Mouse (Mus musculus): ENCODE measurements around the gene Acrbp. TPM values are rescaled to one million over a fixed set of nuclear protein-coding genes. Genes with fewer than 3 reads are reported as not detected.

Acrbp gene
- polyA plus RNA-seq, 1 experiment, result 0.91 TPM

- Histone ChIP-seq H3K79me2 (ENCODE audit: control insufficient read depth, insufficient read depth) (peaks cover 76% of the 10 kb centered on the region), H3K36me3 (ENCODE audit: control insufficient read depth, insufficient read depth) (peaks cover 74% of the 10 kb centered on the region), H3K79me3 (ENCODE audit: low read depth) (peaks cover 50% of the 10 kb centered on the region), H3K27me3 (ENCODE audit: control insufficient read depth, insufficient read depth, insufficient read length) (no peaks in the 10 kb centered on the region), H3K4me3 (ENCODE audit: insufficient read depth, poor library complexity, severe bottlenecking) (no peak overlapping the region), H3ac (ENCODE audit: control insufficient read depth, insufficient read length, low read depth) (no peak overlapping the region)
- TF ChIP-seq CEBPB (IDR thresholded peaks at IDR 0.05; ENCODE audit: low read depth) (no peak), MAX (IDR thresholded peaks at IDR 0.05) (no peak), MYOG (IDR thresholded peaks at IDR 0.05; ENCODE audit: control insufficient read depth, extremely low read depth, insufficient read length) (no peak), MYOD1 (IDR thresholded peaks at IDR 0.05; ENCODE audit: control insufficient read depth, insufficient read length, low read depth) (no peak), FOSL1 (IDR thresholded peaks at IDR 0.05; ENCODE audit: insufficient read depth, low read length, poor library complexity, severe bottlenecking) (no peak), USF1 (IDR thresholded peaks at IDR 0.05; ENCODE audit: low read depth) (no peak), CTCF (IDR thresholded peaks at IDR 0.05; ENCODE audit: control insufficient read depth, insufficient read depth, insufficient read length) (no peak)
Observed at GRCm38 (mm10) chr6:125101444-125101843, 52.0 kb downstream of the Acrbp start.

GRCm38 (mm10) chr6:125104223-125104622 lies 54.7 kb downstream of the Acrbp start:
- H3K27me3 ChIP-seq (ENCODE audit: control insufficient read depth, insufficient read depth, insufficient read length), result no peaks in the 10 kb centered on the region
- H3K4me3 ChIP-seq (ENCODE audit: insufficient read depth, poor library complexity, severe bottlenecking), result no peak overlapping the region
- peaks cover 48% of the 10 kb centered on the region for H3K79me2 ChIP-seq (ENCODE audit: control insufficient read depth, insufficient read depth)
- TF ChIP-seq MAX (IDR thresholded peaks at IDR 0.05), result no peak
- no peak for TF ChIP-seq CTCF (IDR thresholded peaks at IDR 0.05; ENCODE audit: control insufficient read depth, insufficient read depth, insufficient read length)
- TF ChIP-seq FOSL1 (IDR thresholded peaks at IDR 0.05; ENCODE audit: insufficient read depth, low read length, poor library complexity, severe bottlenecking), result no peak
- TF ChIP-seq MYOG (IDR thresholded peaks at IDR 0.05; ENCODE audit: control insufficient read depth, extremely low read depth, insufficient read length), result no peak
- TF ChIP-seq CEBPB (IDR thresholded peaks at IDR 0.05; ENCODE audit: low read depth), result no peak
- no peak for TF ChIP-seq MYOD1 (IDR thresholded peaks at IDR 0.05; ENCODE audit: control insufficient read depth, insufficient read length, low read depth)
- peaks cover 30% of the 10 kb centered on the region for H3K79me3 ChIP-seq (ENCODE audit: low read depth)
- H3ac ChIP-seq (ENCODE audit: control insufficient read depth, insufficient read length, low read depth), result no peak overlapping the region
- H3K36me3 ChIP-seq (ENCODE audit: control insufficient read depth, insufficient read depth), result peaks cover 93% of the 10 kb centered on the region

- no peak for TF ChIP-seq CEBPB (IDR thresholded peaks at IDR 0.05; ENCODE audit: low read depth)
- no peak for TF ChIP-seq USF1 (IDR thresholded peaks at IDR 0.05; ENCODE audit: low read depth)
- no peak for TF ChIP-seq MYOD1 (IDR thresholded peaks at IDR 0.05; ENCODE audit: control insufficient read depth, insufficient read length, low read depth)
- no peak for TF ChIP-seq MAX (IDR thresholded peaks at IDR 0.05)
- no peak for TF ChIP-seq CTCF (IDR thresholded peaks at IDR 0.05; ENCODE audit: control insufficient read depth, insufficient read depth, insufficient read length)
- TF ChIP-seq MYOG (IDR thresholded peaks at IDR 0.05; ENCODE audit: control insufficient read depth, extremely low read depth, insufficient read length), result no peak
- TF ChIP-seq FOSL1 (IDR thresholded peaks at IDR 0.05; ENCODE audit: insufficient read depth, low read length, poor library complexity, severe bottlenecking), result no peak
- Histone ChIP-seq H3K27me3 (ENCODE audit: control insufficient read depth, insufficient read depth, insufficient read length) (no peaks in the 10 kb centered on the region), H3K36me3 (ENCODE audit: control insufficient read depth, insufficient read depth) (peaks cover 94% of the 10 kb centered on the region), H3ac (ENCODE audit: control insufficient read depth, insufficient read length, low read depth) (no peak overlapping the region), H3K79me2 (ENCODE audit: control insufficient read depth, insufficient read depth) (peaks cover 13% of the 10 kb centered on the region), H3K79me3 (ENCODE audit: low read depth) (peaks cover 8% of the 10 kb centered on the region), H3K4me3 (ENCODE audit: insufficient read depth, poor library complexity, severe bottlenecking) (no peak overlapping the region)
Observed at GRCm38 (mm10) chr6:125107705-125108104, 58.2 kb downstream of the Acrbp start.

- Histone ChIP-seq H3K4me3 (ENCODE audit: insufficient read depth, poor library complexity, severe bottlenecking) (no peak overlapping the region), H3K27me3 (ENCODE audit: control insufficient read depth, insufficient read depth, insufficient read length) (no peaks in the 10 kb centered on the region), H3K79me2 (ENCODE audit: control insufficient read depth, insufficient read depth) (peaks cover 1% of the 10 kb centered on the region), H3K36me3 (ENCODE audit: control insufficient read depth, insufficient read depth) (peaks cover 98% of the 10 kb centered on the region), H3ac (ENCODE audit: control insufficient read depth, insufficient read length, low read depth) (no peak overlapping the region), H3K79me3 (ENCODE audit: low read depth) (peaks cover 5% of the 10 kb centered on the region)
- TF ChIP-seq CTCF (IDR thresholded peaks at IDR 0.05; ENCODE audit: control insufficient read depth, insufficient read depth, insufficient read length), result no peak
- no peak for TF ChIP-seq MAX (IDR thresholded peaks at IDR 0.05)
- TF ChIP-seq FOSL1 (IDR thresholded peaks at IDR 0.05; ENCODE audit: insufficient read depth, low read length, poor library complexity, severe bottlenecking), result no peak
- TF ChIP-seq USF1 (IDR thresholded peaks at IDR 0.05; ENCODE audit: low read depth), result no peak
- TF ChIP-seq CEBPB (IDR thresholded peaks at IDR 0.05; ENCODE audit: low read depth), result no peak
- TF ChIP-seq MYOD1 (IDR thresholded peaks at IDR 0.05; ENCODE audit: control insufficient read depth, insufficient read length, low read depth), result no peak
- TF ChIP-seq MYOG (IDR thresholded peaks at IDR 0.05; ENCODE audit: control insufficient read depth, extremely low read depth, insufficient read length), result no peak
Observed at GRCm38 (mm10) chr6:125109371-125109770, 59.9 kb downstream of the Acrbp start.

GRCm38 (mm10) chr6:125110927-125111326 lies 61.4 kb downstream of the Acrbp start:
- H3K36me3 ChIP-seq (ENCODE audit: control insufficient read depth, insufficient read depth), result peaks cover 100% of the 10 kb centered on the region
- H3K79me3 ChIP-seq (ENCODE audit: low read depth), result peaks cover 5% of the 10 kb centered on the region
- no peak overlapping the region for H3K4me3 ChIP-seq (ENCODE audit: insufficient read depth, poor library complexity, severe bottlenecking)
- no peaks in the 10 kb centered on the region for H3K27me3 ChIP-seq (ENCODE audit: control insufficient read depth, insufficient read depth, insufficient read length)
- TF ChIP-seq CEBPB (IDR thresholded peaks at IDR 0.05; ENCODE audit: low read depth) (no peak), MYOD1 (IDR thresholded peaks at IDR 0.05; ENCODE audit: control insufficient read depth, insufficient read length, low read depth) (no peak), CTCF (IDR thresholded peaks at IDR 0.05; ENCODE audit: control insufficient read depth, insufficient read depth, insufficient read length) (no peak), USF1 (IDR thresholded peaks at IDR 0.05; ENCODE audit: low read depth) (no peak), MAX (IDR thresholded peaks at IDR 0.05) (no peak), MYOG (IDR thresholded peaks at IDR 0.05; ENCODE audit: control insufficient read depth, extremely low read depth, insufficient read length) (no peak), FOSL1 (IDR thresholded peaks at IDR 0.05; ENCODE audit: insufficient read depth, low read length, poor library complexity, severe bottlenecking) (no peak)
- no peak overlapping the region for H3ac ChIP-seq (ENCODE audit: control insufficient read depth, insufficient read length, low read depth)
- no peaks in the 10 kb centered on the region for H3K79me2 ChIP-seq (ENCODE audit: control insufficient read depth, insufficient read depth)

- Histone ChIP-seq H3ac (ENCODE audit: control insufficient read depth, insufficient read length, low read depth) (no peak overlapping the region), H3K4me3 (ENCODE audit: insufficient read depth, poor library complexity, severe bottlenecking) (no peak overlapping the region), H3K79me2 (ENCODE audit: control insufficient read depth, insufficient read depth) (no peaks in the 10 kb centered on the region), H3K27me3 (ENCODE audit: control insufficient read depth, insufficient read depth, insufficient read length) (no peaks in the 10 kb centered on the region), H3K36me3 (ENCODE audit: control insufficient read depth, insufficient read depth) (peaks cover 100% of the 10 kb centered on the region), H3K79me3 (ENCODE audit: low read depth) (peaks cover 1% of the 10 kb centered on the region)
- no peak for TF ChIP-seq CEBPB (IDR thresholded peaks at IDR 0.05; ENCODE audit: low read depth)
- TF ChIP-seq MYOG (IDR thresholded peaks at IDR 0.05; ENCODE audit: control insufficient read depth, extremely low read depth, insufficient read length), result no peak
- no peak for TF ChIP-seq MAX (IDR thresholded peaks at IDR 0.05)
- TF ChIP-seq USF1 (IDR thresholded peaks at IDR 0.05; ENCODE audit: low read depth), result no peak
- TF ChIP-seq FOSL1 (IDR thresholded peaks at IDR 0.05; ENCODE audit: insufficient read depth, low read length, poor library complexity, severe bottlenecking), result no peak
- no peak for TF ChIP-seq MYOD1 (IDR thresholded peaks at IDR 0.05; ENCODE audit: control insufficient read depth, insufficient read length, low read depth)
- TF ChIP-seq CTCF (IDR thresholded peaks at IDR 0.05; ENCODE audit: control insufficient read depth, insufficient read depth, insufficient read length), result no peak
Observed at GRCm38 (mm10) chr6:125112553-125112952, 63.1 kb downstream of the Acrbp start.

Measured in C2C12 (cell line).